Mouse (Mus musculus) kidney, adult 8-10 months (tissue): ENCODE measurements around the gene Calm2.

Source experiments
- DNase-seq, 2 experiments: peaks; one replicate each; pipeline ENCODE4 v3.0.0; 2022

The Calm2 gene

GRCm38 (mm10) chr17:87391242-87391641, 55.5 kb downstream of the Calm2 start:
- DNase-seq: peak; percentile 33 to 34

DNA sequence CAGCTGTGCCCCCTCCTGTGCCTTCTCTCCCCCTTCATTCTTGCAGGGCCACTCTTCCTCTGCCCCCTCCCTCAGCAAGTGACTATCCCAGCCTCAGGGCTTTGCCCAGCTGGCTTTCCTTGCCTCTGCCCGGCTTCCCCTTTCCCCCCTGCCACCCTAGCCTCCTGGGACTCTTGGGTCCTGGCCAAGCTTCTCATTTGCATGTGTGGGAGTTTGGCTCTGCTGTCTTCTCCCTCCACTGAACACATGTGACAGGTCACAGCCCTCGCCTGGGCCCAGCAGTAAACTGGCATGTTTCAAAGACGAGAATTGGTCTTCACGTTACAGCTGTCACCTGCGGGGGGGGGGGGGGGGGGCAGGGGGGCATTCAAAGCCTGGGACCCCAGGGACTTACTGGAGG, 59.7 kb downstream of the Calm2 start:
- DNase-seq: peak in 1 of 2 experiments; percentile 35

DNA sequence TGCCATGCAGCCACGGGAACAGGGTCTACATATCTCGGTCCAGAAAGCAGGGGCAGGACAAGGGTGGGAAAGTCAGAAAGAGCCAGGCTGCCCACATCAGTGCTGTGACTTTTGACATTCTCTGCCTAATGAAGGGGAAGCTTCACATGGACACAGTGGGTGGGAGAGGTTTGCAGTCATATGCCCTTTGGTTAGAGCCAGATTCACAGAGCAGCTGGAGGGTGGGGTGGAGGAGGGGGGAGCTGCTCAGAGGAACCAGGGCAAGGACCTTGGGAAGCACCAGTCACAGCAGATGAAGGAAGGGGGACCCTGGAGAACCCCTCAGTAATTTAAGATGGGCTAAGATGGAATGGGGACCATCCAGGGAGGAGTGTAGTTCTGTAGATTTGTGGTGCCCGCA, 60.9 kb downstream of the Calm2 start:
- DNase-seq: no peak
